Mouse (Mus musculus): ENCODE results near the gene Pmel.

Pmel gene

DNA sequence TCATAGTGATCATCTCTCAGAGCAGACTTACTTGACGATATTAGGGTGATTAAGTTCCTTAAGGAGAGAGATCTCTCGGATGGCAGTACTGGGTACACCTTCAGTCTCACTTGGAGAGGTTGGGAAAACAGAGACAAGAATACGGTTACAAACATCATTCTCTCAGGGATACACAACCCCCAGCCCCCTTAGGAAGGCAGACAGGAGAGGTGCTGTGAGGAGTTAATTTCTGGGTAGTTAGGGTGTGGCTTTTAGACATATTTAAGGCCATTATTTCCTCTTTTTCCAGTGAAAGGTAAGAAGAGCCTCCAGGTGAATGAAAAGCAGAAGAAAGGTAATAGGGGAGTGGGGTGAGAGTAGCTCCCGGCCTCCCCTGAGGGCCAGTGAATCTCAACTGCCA, at the start of gene Pmel:
Gene Pmel (plus strand): TSS at position 301 of the 400 bp plus-strand sequence.
- in situ Hi-C loops (cut with MboI, MseI): no loop called here

DNA sequence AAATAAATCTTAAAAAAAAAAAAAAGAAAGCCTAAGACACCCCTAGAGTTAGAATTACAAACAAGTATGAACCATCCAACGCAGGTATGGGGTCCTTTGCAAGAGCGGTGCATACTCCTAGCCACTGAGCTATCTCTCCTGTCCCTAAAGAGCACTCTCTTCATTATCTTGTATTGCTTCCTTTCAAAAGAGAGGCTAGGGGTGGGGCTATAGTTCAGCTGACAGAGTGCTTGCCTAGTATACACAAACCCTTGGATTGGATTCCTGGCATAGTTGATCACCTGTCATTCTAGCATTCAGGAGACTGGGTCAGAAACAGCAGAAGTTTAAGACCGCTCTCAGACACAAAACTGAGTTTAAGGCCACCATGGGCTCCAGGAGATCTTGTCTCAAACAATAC, 48.7 kb upstream of the Pmel start:
- in situ Hi-C loops (cut with MboI, MseI): no loop called here

DNA sequence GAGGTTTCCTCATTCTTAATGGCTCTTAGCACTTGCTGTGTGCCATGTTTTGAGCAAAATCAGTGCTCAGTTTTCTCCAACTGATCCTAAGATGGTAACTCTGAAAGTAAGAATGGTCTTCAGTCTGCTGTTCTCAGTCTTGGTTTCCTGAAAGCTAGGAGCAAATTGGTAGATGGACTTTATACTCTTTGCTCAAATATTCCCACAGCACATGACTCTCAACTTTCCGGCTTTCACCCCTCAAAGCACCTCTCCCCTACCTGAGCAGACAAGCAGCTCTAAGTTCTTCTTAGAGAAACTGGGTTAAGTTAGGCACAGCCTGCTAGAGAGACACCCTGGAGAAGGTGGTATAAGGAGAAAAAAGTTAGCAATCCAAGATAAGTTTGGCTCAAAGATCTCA, 47.3 kb upstream of the Pmel start:
- in situ Hi-C loops (cut with MboI, MseI): no loop called here

DNA sequence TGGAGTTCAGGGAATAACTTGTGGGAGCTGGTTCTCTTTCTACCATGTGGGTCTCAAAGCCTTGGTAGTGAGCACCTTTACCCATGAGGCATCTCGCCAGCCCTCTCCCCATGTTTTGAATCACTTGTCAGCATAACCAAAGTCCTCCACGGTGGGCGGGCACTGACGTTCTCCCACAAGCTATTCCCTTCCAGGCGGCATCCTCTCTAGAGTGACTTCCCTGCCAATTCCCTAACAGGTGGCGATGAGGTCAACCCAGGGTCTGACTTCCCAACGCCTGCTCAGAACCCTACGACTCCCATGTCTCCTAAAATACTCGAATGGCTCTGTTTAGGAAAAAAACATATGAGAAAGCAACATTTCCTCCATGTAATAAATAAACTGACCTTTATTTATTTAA, 46.2 kb upstream of the Pmel start:
- in situ Hi-C loops (cut with MboI, MseI): no loop called here

DNA sequence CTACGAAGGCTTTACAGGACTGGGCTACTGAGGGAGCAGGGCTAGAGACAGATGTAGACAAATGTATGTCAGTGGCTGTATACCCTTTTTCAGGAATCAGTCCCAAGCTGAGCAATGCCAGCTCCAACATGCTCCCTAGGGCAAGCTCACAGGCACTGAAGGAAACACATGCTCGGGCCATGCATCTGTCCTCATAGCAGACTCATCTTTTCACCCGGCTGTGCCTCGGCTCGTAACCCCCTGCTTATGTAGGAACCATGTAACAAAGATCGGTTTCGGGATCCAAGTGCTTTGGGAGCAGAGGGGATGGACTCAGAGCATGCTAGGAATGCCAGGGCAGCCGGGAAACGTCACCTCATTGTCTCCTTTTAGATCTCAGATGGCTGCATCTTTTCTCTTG, 44.5 kb upstream of the Pmel start:
- in situ Hi-C loops (cut with MboI, MseI): no loop called here

DNA sequence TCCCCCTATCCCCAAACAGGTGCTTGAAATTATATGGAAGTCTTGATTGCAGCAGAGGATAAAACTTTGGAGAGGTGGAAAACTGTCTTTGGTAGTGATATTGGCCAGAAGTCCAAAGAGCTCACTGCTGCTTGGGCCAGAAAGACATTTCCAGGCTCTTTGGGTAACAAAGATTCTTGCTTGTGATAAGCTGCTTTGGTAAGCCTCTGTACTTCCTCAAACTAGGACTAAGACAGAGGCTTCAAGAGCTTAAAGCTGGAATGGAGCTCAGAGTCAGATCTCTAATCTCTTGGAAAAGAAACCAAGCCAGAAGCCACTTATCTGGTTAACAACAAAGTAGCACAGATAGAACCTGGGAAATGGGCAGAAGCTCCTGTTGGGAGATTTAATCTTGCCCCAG, 41.5 kb upstream of the Pmel start:
- in situ Hi-C loops (cut with MboI, MseI): no loop called here

DNA sequence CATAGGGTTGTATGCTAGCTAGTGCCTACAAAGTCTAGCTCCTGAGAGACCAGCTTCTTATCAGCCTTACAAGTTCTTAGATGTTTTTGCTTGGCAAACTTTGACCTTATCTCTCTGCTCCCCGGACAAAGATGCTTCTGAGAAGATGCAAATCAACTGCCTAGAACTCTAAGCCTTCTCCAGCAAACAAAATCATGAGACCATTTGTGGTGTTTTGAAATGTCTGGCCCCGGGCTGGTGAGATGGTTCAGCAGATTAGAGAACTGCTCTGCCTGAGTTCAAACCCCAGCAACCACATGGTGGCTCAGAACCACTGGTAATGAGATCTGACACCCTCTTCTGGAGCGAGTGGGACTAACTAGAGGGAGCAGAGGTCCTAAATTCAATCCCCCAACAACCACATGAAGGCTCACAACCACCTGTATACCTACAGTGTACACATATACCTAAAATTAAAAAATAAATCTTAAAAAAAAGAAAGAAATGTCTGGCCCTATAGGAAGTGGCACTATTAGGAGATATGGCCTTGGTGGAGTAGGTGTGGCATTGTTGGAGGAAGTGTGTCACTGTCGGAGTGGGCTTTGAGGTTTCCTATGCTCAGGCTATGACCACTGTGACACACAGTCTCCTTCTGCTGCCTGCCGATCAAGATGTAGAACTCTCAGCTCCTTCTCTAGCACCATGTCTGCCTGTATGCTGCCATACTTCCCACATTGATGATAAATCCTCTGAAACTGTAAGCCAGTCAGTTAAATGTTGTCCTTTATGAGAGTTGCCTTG, 40.4 kb upstream of the Pmel start:
- in situ Hi-C loops (cut with MboI, MseI): no loop called here

DNA sequence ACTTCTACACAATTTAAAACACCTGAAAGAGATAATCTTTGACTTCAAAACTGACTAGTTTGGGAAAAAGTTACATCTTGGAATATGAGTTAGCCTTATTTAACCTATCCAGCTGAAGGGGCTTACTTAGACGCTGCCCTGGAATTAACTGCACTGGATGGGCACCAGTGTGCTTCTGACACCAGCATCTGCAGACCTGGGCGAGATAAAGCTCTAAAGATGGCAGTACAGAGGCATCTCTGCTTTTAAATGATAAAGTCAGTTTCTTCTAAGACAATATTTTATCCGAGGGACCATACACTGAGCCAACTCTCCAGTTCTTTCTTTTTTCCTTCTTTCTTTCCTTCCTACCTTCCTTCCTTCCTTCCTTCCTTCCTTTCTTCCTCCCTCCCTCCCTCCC, 39.2 kb upstream of the Pmel start:
- in situ Hi-C loops (cut with MboI, MseI): no loop called here

DNA sequence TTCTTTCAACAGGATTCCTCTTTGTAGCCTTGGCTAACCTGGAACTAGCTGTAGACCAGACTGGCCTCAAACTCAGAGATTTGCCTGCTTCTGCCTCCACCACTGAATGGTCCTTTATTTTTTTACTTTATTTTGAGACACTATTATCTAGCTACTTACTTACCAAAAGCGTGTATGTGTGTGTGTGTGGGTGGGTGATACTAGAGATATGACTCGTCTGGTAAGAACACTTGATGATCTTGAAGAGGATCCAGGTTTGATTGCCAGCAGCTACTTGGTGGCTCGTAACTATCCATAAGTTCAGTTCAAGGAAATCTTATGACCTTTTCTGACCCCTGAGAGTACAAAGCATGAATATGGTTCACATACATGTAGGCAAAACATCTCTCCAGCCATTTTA, 38.7 kb upstream of the Pmel start:
- in situ Hi-C loops (cut with MboI, MseI): no loop called here

DNA sequence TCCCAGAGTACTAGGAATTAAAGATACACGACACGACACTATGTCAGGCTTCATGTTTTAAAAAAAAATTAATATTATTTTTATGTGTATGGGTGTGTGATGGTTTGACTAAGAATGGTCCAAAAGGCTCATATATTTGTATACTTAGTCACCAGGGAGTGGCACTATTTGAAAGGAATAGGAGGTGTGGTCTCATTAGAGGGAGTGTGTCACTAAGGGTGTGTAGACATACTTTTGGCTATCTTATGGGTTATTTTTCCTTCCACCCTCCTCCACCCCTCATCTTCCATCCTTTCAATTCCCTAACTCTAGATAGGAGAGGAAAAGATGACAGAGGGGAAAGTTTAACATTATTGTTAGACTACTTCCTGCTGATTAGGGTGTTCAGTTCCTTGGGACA, 38.2 kb upstream of the Pmel start:
- in situ Hi-C loops (cut with MboI, MseI): no loop called here

DNA sequence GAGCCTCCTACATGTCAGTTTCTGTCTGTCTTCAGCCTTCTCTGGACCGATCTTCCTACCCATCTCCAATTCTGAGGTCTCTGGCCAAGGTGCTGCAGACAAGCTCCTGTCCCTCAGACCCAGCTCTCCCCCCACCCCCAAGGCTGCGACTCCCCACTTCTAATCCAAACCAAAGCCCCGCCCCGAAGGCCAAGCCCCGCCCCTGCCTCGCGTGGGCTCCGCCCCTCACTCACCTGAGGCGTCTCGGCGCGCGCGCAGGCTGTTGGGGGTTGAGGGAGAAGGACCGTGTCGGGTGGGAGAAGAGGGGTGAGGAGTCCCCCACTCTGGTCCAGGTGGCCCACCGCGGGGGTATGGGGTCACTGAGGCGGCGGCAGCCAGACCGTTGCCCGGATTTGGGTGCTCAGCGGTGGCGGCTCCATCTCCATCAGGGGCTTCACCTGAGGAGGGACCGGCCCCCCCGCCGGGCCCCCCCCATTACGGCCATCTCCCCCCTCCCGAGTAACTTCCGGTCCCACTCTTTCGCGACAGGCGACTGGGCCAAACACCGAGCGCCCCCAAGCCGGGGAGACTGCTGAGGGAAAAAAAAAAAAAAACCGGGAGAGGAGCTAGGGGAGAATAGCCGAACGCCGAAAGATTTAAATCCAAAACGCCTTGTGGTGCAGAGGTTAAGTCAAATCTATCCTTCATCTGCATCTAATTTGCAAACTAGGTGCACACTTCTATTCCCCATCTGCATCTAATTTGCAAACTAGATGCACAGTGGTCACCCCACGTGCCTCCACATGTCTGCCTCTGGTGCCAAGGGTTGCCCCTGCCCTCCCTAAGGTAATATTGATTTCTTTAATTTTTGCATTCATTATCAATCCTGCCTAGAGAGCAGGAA, 35.0 kb upstream of the Pmel start:
- in situ Hi-C loops (cut with MboI, MseI): no loop called here

DNA sequence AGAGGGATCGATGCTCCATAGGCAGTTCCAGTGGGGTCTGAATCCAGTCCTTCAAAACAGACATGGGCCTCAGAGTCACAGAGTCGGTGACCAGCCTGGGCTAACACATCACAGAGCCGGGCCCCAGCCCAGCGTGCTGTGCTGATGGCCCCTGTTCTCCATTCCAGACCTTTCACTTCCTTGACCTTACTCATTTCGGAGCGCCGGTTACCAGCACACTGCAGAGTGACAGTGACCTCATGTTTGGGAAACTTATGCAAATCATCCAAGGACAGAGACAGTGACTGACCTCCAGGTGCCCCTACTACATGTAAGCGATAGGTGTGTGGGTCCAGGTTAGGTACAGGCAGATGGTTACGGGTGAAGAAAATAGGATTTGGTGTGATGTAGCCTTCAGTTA, 32.8 kb upstream of the Pmel start:
- in situ Hi-C loops (cut with MboI, MseI): loop anchor here (5.0 to 10.0 kb wide), 2 partner anchors 34 to 46 kb away; partner anchors contain the start of gene Rps26 (in 1 of the 2)

DNA sequence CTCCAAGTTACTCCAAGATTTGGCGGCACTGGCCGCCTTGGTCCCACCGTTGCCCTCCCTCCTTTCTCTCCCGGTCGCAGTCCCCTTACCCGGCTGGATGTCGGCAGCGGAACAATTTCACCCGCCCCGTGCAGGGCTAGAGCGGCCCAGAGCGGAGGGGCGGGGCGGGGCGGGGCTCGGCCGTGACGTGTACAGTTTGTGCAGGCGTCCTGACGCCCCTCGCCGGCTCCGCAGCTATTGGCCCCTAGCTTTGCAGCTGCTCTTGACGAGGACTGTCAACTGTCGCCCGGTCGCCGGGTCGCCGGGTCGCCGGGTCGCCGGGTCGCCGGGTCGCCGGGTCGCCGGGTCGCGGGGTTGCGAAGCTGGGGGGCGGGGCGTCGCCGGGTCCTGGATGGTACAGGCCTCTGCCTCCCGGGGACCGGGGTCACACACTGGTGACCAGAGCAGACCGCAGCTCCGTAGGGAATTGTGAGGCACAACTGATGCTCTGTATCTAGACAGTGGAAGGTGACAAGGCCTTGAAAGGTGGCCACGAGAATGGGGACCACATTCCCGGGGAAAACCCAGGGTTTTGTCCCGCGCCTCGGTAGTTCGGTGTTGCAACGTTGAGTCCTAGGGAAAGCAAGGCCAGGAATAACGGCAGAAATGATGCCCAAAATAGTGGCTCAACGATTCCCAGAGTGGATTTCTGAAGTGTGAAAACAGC, 30.1 kb upstream of the Pmel start, which contains the start of gene Suox:
Gene Suox (minus strand): TSS at position 311 of the 706 bp plus-strand sequence.
- in situ Hi-C loops (cut with MboI, MseI): loop anchor here (5.0 to 10.0 kb wide), 2 partner anchors 37 to 49 kb away; partner anchors contain the start of gene Rps26 (in 1 of the 2)

DNA sequence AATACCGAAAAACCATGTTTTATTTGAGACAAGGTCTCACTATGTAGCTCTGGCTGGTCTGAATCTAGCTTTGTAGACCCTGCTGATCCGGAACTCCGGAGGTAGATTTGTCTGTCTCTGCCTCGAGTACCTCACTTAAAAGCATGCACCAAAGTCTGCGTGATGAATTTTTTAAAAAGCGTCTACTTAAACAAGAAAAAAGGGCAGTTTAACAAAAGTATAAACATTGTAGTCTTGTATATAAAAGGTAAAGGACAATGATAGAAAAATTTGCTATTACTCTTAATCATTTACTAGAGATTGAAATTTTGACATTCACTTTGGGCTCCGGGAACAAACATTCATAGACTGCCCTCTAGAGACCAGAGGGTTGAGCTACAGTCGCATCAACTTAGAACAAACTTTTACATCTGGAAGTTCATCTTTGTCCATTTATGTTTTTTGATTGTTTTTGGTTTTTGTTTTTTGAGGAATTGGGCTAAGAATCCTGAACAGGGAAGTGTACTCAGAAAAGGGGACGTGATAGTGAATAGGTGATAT, 29.5 kb upstream of the Pmel start:
- in situ Hi-C loops (cut with MboI, MseI): loop anchor here (5.0 to 10.0 kb wide), 2 partner anchors 37 to 50 kb away; partner anchors contain the start of gene Rps26 (in 1 of the 2)

DNA sequence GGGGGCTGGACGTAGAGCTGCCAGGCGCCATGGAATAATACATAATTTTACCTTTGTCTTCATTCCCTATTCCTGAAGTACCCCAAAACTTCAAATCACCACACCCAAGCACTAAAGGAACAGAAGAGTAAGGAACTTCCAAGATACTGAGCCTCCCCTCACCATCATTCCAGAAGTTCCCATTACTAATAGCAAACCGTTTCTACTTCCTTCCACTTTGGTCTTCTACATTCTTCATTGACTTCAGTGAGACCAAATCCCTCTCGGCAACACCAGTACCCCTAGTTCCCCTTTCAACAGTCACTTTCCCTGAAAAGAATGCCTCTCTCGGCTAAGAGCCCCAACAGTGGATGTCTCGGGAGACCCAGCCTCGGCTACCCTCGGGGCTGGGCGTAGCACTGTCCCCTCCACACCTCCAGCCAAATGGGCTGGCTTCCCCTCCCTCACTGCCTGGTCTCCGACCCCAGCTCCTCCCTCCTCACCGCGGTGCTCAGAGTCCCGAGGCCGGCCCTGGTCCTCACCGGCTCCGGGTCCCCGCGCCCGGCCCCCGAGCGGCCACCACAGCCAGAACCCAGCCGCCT, 8.5 kb upstream of the Pmel start:
- in situ Hi-C loops (cut with MboI, MseI): no loop called here

DNA sequence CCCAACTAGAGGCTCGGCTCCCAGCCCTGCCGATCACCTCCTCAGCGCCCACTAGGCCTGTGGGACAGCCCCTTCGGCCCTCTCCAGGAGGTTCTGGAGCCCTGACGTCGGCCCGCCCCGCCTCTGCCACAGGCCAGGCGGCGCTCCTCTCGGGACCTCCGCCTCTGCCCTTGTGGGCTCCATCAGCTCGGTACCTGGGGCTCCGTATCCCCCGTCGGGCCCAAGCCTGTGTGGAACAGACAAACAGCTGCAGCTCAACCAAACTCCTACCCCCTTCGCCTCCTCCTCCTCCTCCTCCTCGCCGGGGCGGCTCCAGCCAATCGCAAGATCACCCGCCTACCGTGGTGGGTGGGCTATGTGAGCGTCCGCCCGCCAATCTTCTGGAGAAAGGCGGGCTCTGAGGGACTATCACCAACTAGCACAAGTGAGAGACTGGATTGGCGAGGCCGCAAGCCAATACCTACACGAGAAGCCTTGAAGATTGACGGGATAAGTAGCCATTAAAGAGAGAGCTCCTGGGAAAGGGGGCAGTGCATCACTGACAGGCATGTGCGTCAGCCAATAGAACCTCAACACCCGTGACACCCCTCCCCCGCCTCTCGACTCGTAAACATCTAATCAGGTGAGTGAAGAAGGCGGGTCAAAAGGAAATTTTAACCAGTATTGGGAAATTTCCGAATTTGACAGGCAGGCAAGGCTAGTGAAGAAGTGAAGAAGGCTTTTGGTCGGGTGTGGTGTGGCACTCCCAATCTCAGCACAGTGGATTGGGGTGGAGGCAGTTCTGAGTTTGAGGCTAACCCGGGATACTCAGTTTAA, 7.8 kb upstream of the Pmel start, which contains the start of gene Rab5b:
Gene Rab5b (minus strand): TSS at position 273 of the 816 bp plus-strand sequence.
- in situ Hi-C loops (cut with MboI, MseI): no loop called here

DNA sequence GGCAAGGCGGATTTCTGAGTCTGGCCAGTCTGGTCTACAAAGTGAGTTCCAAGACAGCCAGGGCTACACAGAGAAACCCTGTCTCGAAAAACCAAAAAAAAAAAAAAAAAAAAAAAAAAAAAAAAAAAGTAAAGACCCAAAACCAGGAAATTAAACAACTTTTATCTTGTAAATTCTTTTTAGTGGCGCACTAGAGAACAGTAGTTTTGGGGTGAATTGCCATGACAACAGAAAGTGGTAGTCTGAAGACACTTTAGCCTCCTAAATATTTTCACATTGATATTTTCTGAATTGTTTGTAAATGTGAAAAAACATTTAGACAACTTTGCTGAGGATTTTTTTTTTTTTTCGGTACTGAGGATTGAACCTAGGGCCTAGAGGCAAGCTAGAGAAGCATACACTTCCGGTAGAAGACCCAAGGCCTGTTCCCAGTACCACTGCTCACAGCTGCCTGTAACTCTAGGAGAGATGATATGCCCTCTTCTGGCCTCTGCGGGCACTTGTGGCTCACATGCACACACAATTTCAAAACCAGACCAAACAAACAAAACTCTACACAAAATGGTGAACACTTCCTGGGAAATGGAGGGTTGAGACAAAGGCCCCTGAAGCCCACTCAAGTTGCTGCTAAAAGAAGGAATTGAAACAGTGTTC, 6.8 kb upstream of the Pmel start:
- in situ Hi-C loops (cut with MboI, MseI): no loop called here

DNA sequence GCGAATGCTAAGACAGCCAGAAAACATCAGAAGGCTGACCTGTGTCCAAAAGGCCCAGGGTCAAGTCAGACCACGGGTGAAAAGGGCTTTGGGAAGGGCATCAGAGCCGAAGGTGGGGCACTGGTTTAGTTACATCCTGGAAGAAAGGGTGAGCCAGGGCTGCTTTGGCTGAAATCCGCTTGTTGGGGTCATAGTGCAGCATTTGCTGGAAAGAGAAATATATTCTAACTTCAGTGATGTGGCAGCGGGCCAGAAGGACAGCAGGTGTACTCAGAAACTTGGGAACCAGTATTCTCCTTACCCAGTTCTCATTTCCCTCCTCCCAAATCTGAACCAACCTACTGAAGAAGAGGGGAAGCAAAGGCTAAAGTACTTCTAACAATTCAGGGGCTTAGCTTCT, 5.0 kb upstream of the Pmel start:
- in situ Hi-C loops (cut with MboI, MseI): no loop called here

DNA sequence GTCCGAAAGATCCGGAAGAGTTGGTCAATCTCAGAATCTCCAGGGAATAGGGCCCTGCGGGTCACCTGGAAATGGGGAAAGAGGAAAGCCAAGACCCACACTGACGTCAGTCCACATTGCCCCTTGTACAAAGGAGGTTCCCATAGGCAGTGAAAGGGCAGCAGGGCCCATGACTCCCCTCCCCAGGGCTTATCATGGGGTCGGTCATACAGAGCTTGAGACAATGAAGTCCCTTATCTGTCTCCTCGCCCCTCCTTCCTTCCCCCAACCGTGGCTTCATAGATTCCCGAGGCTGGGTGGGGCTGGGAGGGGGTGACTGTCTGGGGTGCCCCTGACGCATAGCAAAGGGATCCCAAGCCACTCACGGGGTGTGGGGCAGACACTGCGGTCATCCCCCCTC, 4.4 kb upstream of the Pmel start:
- in situ Hi-C loops (cut with MboI, MseI): no loop called here

DNA sequence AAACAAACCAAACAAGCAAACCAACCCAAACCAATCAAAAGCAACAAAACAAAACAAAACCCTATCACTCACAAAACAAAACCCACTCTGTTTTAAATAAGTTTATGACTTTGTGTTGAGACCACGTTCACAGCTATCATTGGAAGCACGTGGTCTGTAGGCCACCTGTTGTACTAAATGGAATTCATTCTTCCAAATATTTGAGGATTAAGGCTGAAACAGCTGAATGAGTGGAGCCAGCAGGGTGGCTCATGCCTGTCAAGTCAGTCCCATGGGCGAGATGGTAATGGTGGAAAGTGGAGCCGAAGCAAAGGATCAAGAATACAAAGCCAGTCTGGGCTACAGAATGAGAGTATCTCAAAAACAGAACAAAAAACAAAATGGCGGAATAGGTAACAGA, 3.3 kb upstream of the Pmel start:
- in situ Hi-C loops (cut with MboI, MseI): no loop called here

Measured in T-helper 17 cell (primary cell).